Mouse (Mus musculus): ENCODE data around the gene Man1a.

- TF ChIP-seq TCF3 (IDR thresholded peaks at IDR 0.05; ENCODE audit: insufficient read length, low read depth) (no peak), USF1 (IDR thresholded peaks at IDR 0.05; ENCODE audit: low read depth) (no peak), POLR2A (IDR thresholded peaks at IDR 0.05; ENCODE audit: insufficient read length, low read depth) (no peak), POLR2AphosphoS2 (IDR thresholded peaks at IDR 0.05; ENCODE audit: insufficient read length, low read depth) (no peak), REST (IDR thresholded peaks at IDR 0.05; ENCODE audit: insufficient read depth, insufficient read length) (no peak), TCF12 (IDR thresholded peaks at IDR 0.05; ENCODE audit: insufficient read depth, poor library complexity, severe bottlenecking) (no peak), MAX (IDR thresholded peaks at IDR 0.05; ENCODE audit: low read depth) (no peak), MYOG (IDR thresholded peaks at IDR 0.05; ENCODE audit: control insufficient read depth in 1 of 3, insufficient read depth in 1 of 3, insufficient read length in 2 of 3, low read depth in 2 of 3) (no peak), SRF (IDR thresholded peaks at IDR 0.05; ENCODE audit: control insufficient read depth, insufficient read length, low read depth) (no peak), E2F4 (IDR thresholded peaks at IDR 0.05; ENCODE audit: insufficient read depth) (no peak), MYOD1 (IDR thresholded peaks at IDR 0.05; ENCODE audit: control insufficient read depth in 1 of 3, insufficient read length in 2 of 3, low read depth in 2 of 3) (no peak)
Observed at GRCm38 (mm10) chr10:54035586-54035985, 40.8 kb downstream of the Man1a start.
